Mouse (Mus musculus): ENCODE results near the gene Arnt2. TPM values are rescaled to one million over a fixed set of nuclear protein-coding genes. Genes with fewer than 3 reads are reported as not detected.

The Arnt2 gene
- polyA plus RNA-seq, 1 experiment from 2014 or later: 88.2 TPM

- H3K9me3 ChIP-seq (replicated peaks; ENCODE audit: control insufficient read depth, low read length, poor library complexity, severe bottlenecking): no peaks in the 10 kb centered on the region
- no peaks in the 10 kb centered on the region for H3K27me3 ChIP-seq (ENCODE audit: control insufficient read depth, insufficient read depth, low read depth, low read length)
- 70% methylated on average over 10 of the region's 10 CpGs for WGBS
- no peak overlapping the region for H3K4me3 ChIP-seq (ENCODE audit: low read depth, low read length)
- H3K27ac ChIP-seq (ENCODE audit: low read length): no peak overlapping the region
- H3K36me3 ChIP-seq (ENCODE audit: control insufficient read depth, insufficient read depth, low read length): peaks cover 8% of the 10 kb centered on the region; the same call in 1 of the 2 replicates
- no peak overlapping the region for H3K4me2 ChIP-seq (ENCODE audit: low read length)
- no peak overlapping the region for H3K9ac ChIP-seq (ENCODE audit: low read depth, low read length)
- no peak for ATAC-seq
- peaks cover 9% of the 10 kb centered on the region for H3K4me1 ChIP-seq (ENCODE audit: control insufficient read depth, insufficient read depth, low read length)
These were observed 48.8 kb downstream of the Arnt2 start for GRCm38 (mm10) chr7:84361086-84361684.

DNA sequence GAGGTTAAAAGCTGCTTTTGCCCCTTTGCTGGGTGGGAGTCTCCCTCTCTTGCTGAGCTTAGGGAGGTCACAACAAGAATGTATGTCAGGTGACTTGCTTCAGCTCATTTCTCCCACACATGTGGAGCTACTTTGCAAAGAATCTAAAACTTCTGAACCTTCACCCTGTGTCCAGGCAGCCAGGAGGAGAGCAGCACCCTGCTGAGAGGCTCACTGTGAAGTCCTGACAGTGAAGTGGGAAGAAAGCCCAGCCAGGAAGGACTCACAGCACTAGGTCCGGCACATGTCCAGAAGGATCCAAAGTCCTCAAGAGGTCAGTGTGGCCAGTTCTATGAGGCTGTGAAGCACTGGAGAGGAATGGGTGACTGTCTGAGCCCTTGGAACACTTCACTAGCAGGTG lies 51.5 kb downstream of the Arnt2 start:
- Histone ChIP-seq H3K9ac (ENCODE audit: low read depth, low read length) (no peak overlapping the region), H3K36me3 (ENCODE audit: control insufficient read depth, insufficient read depth, low read length) (peaks cover 12% of the 10 kb centered on the region; the same call in 1 of the 2 replicates), H3K9me3 (replicated peaks; ENCODE audit: control insufficient read depth, low read length, poor library complexity, severe bottlenecking) (no peaks in the 10 kb centered on the region), H3K27me3 (ENCODE audit: control insufficient read depth, insufficient read depth, low read depth, low read length) (no peaks in the 10 kb centered on the region), H3K4me1 (ENCODE audit: control insufficient read depth, insufficient read depth, low read length) (peaks cover 10% of the 10 kb centered on the region; the same call in 1 of the 2 replicates), H3K4me3 (ENCODE audit: low read depth, low read length) (no peak overlapping the region), H3K27ac (ENCODE audit: low read length) (no peak overlapping the region), H3K4me2 (ENCODE audit: low read length) (no peak overlapping the region)
- no peak for ATAC-seq
- 73% methylated on average over 1 of the region's 1 CpGs for WGBS

GRCm38 (mm10) chr7:84355619-84356570 lies 54.1 kb downstream of the Arnt2 start:
- peaks cover 16% of the 10 kb centered on the region; the same call in 1 of the 2 replicates for H3K36me3 ChIP-seq (ENCODE audit: control insufficient read depth, insufficient read depth, low read length)
- H3K27ac ChIP-seq (ENCODE audit: low read length): no peak overlapping the region
- peaks cover 10% of the 10 kb centered on the region for H3K4me1 ChIP-seq (ENCODE audit: control insufficient read depth, insufficient read depth, low read length)
- peak; percentile 55; the same call in 1 of the 2 replicates for ATAC-seq
- H3K9ac ChIP-seq (ENCODE audit: low read depth, low read length): no peak overlapping the region
- H3K9me3 ChIP-seq (replicated peaks; ENCODE audit: control insufficient read depth, low read length, poor library complexity, severe bottlenecking): no peaks in the 10 kb centered on the region
- no peak overlapping the region for H3K4me3 ChIP-seq (ENCODE audit: low read depth, low read length)
- WGBS: 69% methylated on average over 10 of the region's 10 CpGs
- no peak overlapping the region for H3K4me2 ChIP-seq (ENCODE audit: low read length)
- no peaks in the 10 kb centered on the region for H3K27me3 ChIP-seq (ENCODE audit: control insufficient read depth, insufficient read depth, low read depth, low read length)

GRCm38 (mm10) chr7:84354890-84355289 lies 55.1 kb downstream of the Arnt2 start:
- 85% methylated on average over 2 of the region's 2 CpGs for WGBS
- ATAC-seq: no peak
- no peaks in the 10 kb centered on the region for H3K27me3 ChIP-seq (ENCODE audit: control insufficient read depth, insufficient read depth, low read depth, low read length)
- H3K36me3 ChIP-seq (ENCODE audit: control insufficient read depth, insufficient read depth, low read length): peaks cover 13% of the 10 kb centered on the region; the same call in 1 of the 2 replicates
- H3K4me3 ChIP-seq (ENCODE audit: low read depth, low read length): no peak overlapping the region
- H3K9ac ChIP-seq (ENCODE audit: low read depth, low read length): no peak overlapping the region
- no peak overlapping the region for H3K4me2 ChIP-seq (ENCODE audit: low read length)
- no peak overlapping the region for H3K27ac ChIP-seq (ENCODE audit: low read length)
- H3K9me3 ChIP-seq (replicated peaks; ENCODE audit: control insufficient read depth, low read length, poor library complexity, severe bottlenecking): no peaks in the 10 kb centered on the region
- peaks cover 14% of the 10 kb centered on the region for H3K4me1 ChIP-seq (ENCODE audit: control insufficient read depth, insufficient read depth, low read length)

DNA sequence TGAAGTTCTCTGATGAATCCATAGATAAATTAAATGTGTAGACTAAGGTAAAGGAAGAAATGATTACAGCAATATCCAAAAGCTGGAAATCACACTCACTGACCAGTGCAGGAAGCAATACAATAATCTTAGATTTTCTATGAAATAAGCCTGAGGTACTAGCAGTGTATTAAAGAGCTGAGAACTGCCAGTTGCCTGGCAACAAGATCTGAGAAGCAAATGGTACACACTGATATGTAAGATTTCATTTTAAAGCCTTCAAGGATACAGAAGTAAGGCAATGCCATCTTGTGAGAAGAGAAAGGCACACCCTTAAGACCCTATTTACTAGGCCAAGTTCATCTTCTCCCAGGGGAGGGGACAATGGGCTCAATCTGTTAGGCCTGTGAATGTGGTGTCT lies 59.4 kb downstream of the Arnt2 start:
- no peak overlapping the region for H3K4me2 ChIP-seq (ENCODE audit: low read length)
- peak overlapping the region; percentile 73 for H3K27ac ChIP-seq (ENCODE audit: low read length)
- H3K27me3 ChIP-seq (ENCODE audit: control insufficient read depth, insufficient read depth, low read depth, low read length): no peaks in the 10 kb centered on the region
- H3K4me1 ChIP-seq (ENCODE audit: control insufficient read depth, insufficient read depth, low read length): peaks cover 10% of the 10 kb centered on the region
- peak; percentile 83 for ATAC-seq
- H3K36me3 ChIP-seq (ENCODE audit: control insufficient read depth, insufficient read depth, low read length): peaks cover 23% of the 10 kb centered on the region
- H3K9ac ChIP-seq (ENCODE audit: low read depth, low read length): no peak overlapping the region
- no peaks in the 10 kb centered on the region for H3K9me3 ChIP-seq (replicated peaks; ENCODE audit: control insufficient read depth, low read length, poor library complexity, severe bottlenecking)
- H3K4me3 ChIP-seq (ENCODE audit: low read depth, low read length): no peak overlapping the region

DNA sequence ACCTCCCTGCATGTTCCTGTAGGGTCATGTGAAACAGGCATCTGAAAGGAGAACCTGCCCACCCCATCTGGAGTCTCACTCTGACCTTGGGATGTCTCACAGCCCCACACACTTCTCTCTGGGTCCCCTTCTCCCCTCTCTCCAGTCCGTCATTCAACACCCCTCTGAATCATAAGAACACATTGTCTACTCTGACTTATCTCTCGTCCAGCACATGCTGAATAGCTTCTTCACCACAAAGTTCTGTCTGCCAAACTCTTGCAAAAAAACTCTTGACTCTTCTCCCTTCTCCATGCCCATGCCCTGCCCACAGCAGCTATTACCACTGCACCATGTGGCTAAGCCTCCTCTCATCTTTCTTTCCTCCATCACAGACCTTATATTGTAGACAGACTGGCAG lies 60.0 kb downstream of the Arnt2 start:
- peaks cover 24% of the 10 kb centered on the region for H3K36me3 ChIP-seq (ENCODE audit: control insufficient read depth, insufficient read depth, low read length)
- WGBS: 86% methylated on average over 2 of the region's 2 CpGs
- no peak overlapping the region for H3K9ac ChIP-seq (ENCODE audit: low read depth, low read length)
- H3K4me1 ChIP-seq (ENCODE audit: control insufficient read depth, insufficient read depth, low read length): peaks cover 9% of the 10 kb centered on the region
- H3K4me2 ChIP-seq (ENCODE audit: low read length): no peak overlapping the region
- no peaks in the 10 kb centered on the region for H3K9me3 ChIP-seq (replicated peaks; ENCODE audit: control insufficient read depth, low read length, poor library complexity, severe bottlenecking)
- no peak overlapping the region for H3K4me3 ChIP-seq (ENCODE audit: low read depth, low read length)
- ATAC-seq: no peak
- no peaks in the 10 kb centered on the region for H3K27me3 ChIP-seq (ENCODE audit: control insufficient read depth, insufficient read depth, low read depth, low read length)
- peak overlapping the region; percentile 23; the same call in 1 of the 2 replicates for H3K27ac ChIP-seq (ENCODE audit: low read length)

DNA sequence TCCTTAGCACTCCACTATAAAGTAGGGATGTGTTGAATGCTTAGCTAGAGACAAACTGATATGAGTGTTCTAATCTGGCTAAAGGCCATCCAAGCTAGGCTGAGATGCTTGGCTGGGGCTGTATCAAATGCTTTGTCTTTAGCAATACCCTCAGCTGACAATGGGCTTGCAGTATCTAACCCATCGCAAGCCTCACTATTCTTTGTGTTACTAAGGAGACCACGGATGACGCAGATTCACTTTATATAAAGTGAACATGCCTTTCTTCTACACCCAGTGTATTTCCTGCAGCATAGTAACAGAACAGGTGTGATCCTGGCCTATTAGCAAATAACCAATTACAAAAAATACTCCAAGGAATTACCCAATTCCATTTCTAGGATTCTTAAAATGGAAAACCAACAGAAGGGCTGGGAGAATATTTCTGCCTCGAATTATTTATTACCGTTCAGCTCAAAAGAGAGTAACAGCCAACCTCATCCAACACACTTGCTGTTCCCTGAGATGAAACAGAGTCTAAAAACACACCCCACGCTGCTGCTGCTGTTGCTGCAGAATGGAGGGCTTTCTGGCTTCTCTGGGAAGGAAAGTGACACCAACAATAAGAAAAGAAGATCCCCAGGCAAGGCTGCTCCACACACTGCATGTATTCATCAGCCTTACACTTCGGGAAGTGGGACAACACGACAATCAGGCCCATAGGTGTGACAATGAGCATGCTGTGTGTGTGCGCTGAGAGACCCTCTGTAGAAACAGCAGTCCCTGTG lies 61.6 kb downstream of the Arnt2 start:
- H3K27me3 ChIP-seq (ENCODE audit: control insufficient read depth, insufficient read depth, low read depth, low read length): no peaks in the 10 kb centered on the region
- 83% methylated on average over 9 of the region's 9 CpGs for WGBS
- no peak overlapping the region for H3K4me3 ChIP-seq (ENCODE audit: low read depth, low read length)
- H3K9me3 ChIP-seq (replicated peaks; ENCODE audit: control insufficient read depth, low read length, poor library complexity, severe bottlenecking): no peaks in the 10 kb centered on the region
- peak overlapping the region; percentile 31; the same call in 1 of the 2 replicates for H3K27ac ChIP-seq (ENCODE audit: low read length)
- H3K36me3 ChIP-seq (ENCODE audit: control insufficient read depth, insufficient read depth, low read length): peaks cover 33% of the 10 kb centered on the region
- no peak for ATAC-seq
- H3K4me2 ChIP-seq (ENCODE audit: low read length): no peak overlapping the region
- H3K9ac ChIP-seq (ENCODE audit: low read depth, low read length): no peak overlapping the region
- peaks cover 9% of the 10 kb centered on the region for H3K4me1 ChIP-seq (ENCODE audit: control insufficient read depth, insufficient read depth, low read length)

DNA sequence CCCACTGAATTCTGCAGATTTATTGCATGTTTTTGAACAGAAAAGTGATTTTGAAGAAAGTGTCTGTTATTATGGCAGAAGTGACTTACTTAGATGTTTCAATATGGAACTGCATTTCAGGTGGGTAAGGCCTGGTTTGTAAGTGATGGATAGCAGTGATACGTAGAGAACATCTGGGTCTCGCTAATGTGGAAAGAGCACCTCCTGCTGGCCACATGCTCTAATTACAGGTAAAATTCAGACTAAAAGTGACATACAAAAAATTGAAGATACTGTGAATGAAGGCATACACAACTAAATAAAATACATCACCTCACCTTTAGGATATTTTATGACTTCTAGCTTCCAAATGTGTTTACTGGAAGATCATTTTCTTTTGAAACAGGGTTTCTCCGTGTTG lies 66.8 kb downstream of the Arnt2 start:
- H3K9me3 ChIP-seq (replicated peaks; ENCODE audit: control insufficient read depth, low read length, poor library complexity, severe bottlenecking): no peaks in the 10 kb centered on the region
- no peak overlapping the region for H3K9ac ChIP-seq (ENCODE audit: low read depth, low read length)
- H3K4me3 ChIP-seq (ENCODE audit: low read depth, low read length): no peak overlapping the region
- H3K36me3 ChIP-seq (ENCODE audit: control insufficient read depth, insufficient read depth, low read length): peaks cover 34% of the 10 kb centered on the region
- no peak for ATAC-seq
- H3K4me1 ChIP-seq (ENCODE audit: control insufficient read depth, insufficient read depth, low read length): no peaks in the 10 kb centered on the region
- WGBS: 97% methylated on average over 3 of the region's 3 CpGs
- H3K27me3 ChIP-seq (ENCODE audit: control insufficient read depth, insufficient read depth, low read depth, low read length): no peaks in the 10 kb centered on the region
- no peak overlapping the region for H3K27ac ChIP-seq (ENCODE audit: low read length)
- no peak overlapping the region for H3K4me2 ChIP-seq (ENCODE audit: low read length)
